Mouse (Mus musculus): ENCODE data around the gene Gipc2. TPM values are rescaled to one million over a fixed set of nuclear protein-coding genes. Genes with fewer than 3 reads are reported as not detected.

Gipc2 gene
- total RNA-seq (2023), result not detected

GRCm38 (mm10) chr3:152166099-152166423 is at the start of gene Gipc2:
Gipc2 (minus strand) TSS chr3:152166230.

GRCm38 (mm10) chr3:152209967-152210634 is 44.1 kb upstream of the Gipc2 start, which contains the start of the genes Dnajb4 and Fubp1:
Dnajb4 (minus strand) TSS chr3:152210302.
Fubp1 (plus strand) TSS chr3:152210422.

Other genes starting within 250 kb of the Gipc2 start
- gene Dnajb4, start 44.1 kb upstream of the Gipc2 start, total RNA-seq (2023), result 10 to 100 TPM; 12.0 to 13.5 TPM
- 10 to 100 TPM; 84.7 to 92.3 TPM for gene Fubp1, start 44.2 kb upstream of the Gipc2 start, total RNA-seq (2023)
- not detected for gene Nexn, start 100.1 kb upstream of the Gipc2 start, total RNA-seq (2023)
- gene Miga1, start 174.2 kb upstream of the Gipc2 start, total RNA-seq (2023), result 1 to 10 TPM; 4.3 to 4.4 TPM
- gene Usp33, start 180.2 kb upstream of the Gipc2 start, total RNA-seq (2023), result 10 to 100 TPM; 49.0 to 58.3 TPM
- 10 to 100 TPM; 23.7 to 24.6 TPM for gene Zzz3, start 229.2 kb upstream of the Gipc2 start, total RNA-seq (2023)